In the genomic region with DNA sequence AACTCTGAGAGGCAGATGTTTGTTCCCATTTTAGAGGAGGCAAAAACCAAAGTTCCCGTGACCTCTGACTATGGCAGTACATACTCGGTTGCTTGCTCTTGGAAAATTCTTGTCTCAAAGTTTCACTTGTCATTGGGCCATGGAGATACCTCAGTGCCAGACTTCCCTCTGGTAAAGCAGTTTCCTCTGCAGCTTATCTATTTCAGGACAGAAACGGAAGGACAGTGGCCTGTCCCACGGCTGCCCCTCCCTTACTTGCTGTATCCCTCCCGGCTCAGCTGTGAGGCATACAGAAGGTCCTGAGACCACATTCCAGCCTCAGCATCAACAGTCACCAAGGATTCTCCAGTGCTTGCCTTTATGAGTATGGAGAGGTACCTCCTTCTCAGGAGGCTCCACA, we compare ENCODE assay signal across 12 mouse cellular contexts.
DNase-seq lines count a peak whose midpoint lies in the region; ATAC-seq and TF ChIP-seq lines count a peak whose summit lies in the region.
"Had no signal": no experiment of that assay in that cellular context is flagged by ENCODE, and none has a peak within 500 bp of the region (broad histone marks: within the 10 kb centered on the region; RNA-seq: fewer than 3 reads in every experiment).

No protein-coding gene starts in this region.

- H3K36me3 ChIP-seq in kidney, embryonic 14.5 days (ENCODE audit: control insufficient read depth, insufficient read depth, low read length) = no peaks in the 10 kb centered on the region
- no peaks in the 10 kb centered on the region for H3K36me3 ChIP-seq in liver, embryonic 14.5 days (replicated peaks; ENCODE audit: control insufficient read depth, insufficient read depth, low read depth)
- H3K36me3 ChIP-seq: hindbrain, embryonic 12.5 days; midbrain, embryonic 13.5 days had no signal

- peak; percentile 34 for TF ChIP-seq EP300 in liver, embryonic 14.5 days (IDR thresholded peaks at IDR 0.05; ENCODE audit: low read depth)

- no peaks in the 10 kb centered on the region for H3K9me3 ChIP-seq in kidney, embryonic 14.5 days (ENCODE audit: control insufficient read depth, low read length)
- H3K9me3 ChIP-seq in liver, embryonic 14.5 days (ENCODE audit: control insufficient read depth, low read length) = no peaks in the 10 kb centered on the region
- H3K9me3 ChIP-seq: hindbrain, embryonic 12.5 days; midbrain, embryonic 13.5 days had no signal

- no peak for TF ChIP-seq CTCF in liver, embryonic 14.5 days (IDR thresholded peaks at IDR 0.05; ENCODE audit: low read depth)
- TF ChIP-seq CTCF in lung, adult 2 months (IDR thresholded peaks at IDR 0.05; ENCODE audit: insufficient read depth, low read length) = no peak

- H3K4me1 ChIP-seq in kidney, embryonic 14.5 days (ENCODE audit: control insufficient read depth, insufficient read depth, low read length) = 0 out of 2 replicates have a peak, but pooled peaks cover 2% of the 10 kb centered on the region
- H3K4me1 ChIP-seq in liver, embryonic 14.5 days (replicated peaks; ENCODE audit: control insufficient read depth in 2 of 2, insufficient read depth in 2 of 2, low read length in 1 of 2) = peaks cover 0 to 11% of the 10 kb centered on the region in 2 experiments; a peak in 2 of 4 replicates
- H3K4me1 ChIP-seq in lung, adult 2 months (ENCODE audit: control insufficient read depth, insufficient read depth, low read length) = 0 out of 2 replicates have a peak, but pooled peaks cover 8% of the 10 kb centered on the region
- H3K4me1 ChIP-seq: hindbrain, embryonic 12.5 days had no signal

- no peak overlapping the region for H3K27ac ChIP-seq in kidney, embryonic 14.5 days (ENCODE audit: low read depth, low read length)
- H3K27ac ChIP-seq in liver, embryonic 14.5 days = no peak overlapping the region
- H3K27ac ChIP-seq: hindbrain, embryonic 12.5 days; midbrain, embryonic 13.5 days had no signal

- no peak for TF ChIP-seq POLR2A in lung, adult 2 months (IDR thresholded peaks at IDR 0.05; ENCODE audit: borderline replicate concordance, extremely low read depth, low read depth, low read length)

- 74% methylated on average over 5 of the region's 5 CpGs for WGBS in kidney, embryonic 14.5 days
- WGBS in liver, embryonic 14.5 days (ENCODE audit: insufficient replicate concordance) = 7% methylated on average over 5 of the region's 5 CpGs
- WGBS in lung, adult 2 months = 25% methylated on average over 5 of the region's 5 CpGs

- H3K27me3 ChIP-seq in kidney, embryonic 14.5 days (ENCODE audit: control insufficient read depth, insufficient read depth, low read length) = no peaks in the 10 kb centered on the region
- H3K27me3 ChIP-seq in liver, embryonic 14.5 days (ENCODE audit: control insufficient read depth, insufficient read depth, low read length) = no peaks in the 10 kb centered on the region
- H3K27me3 ChIP-seq: hindbrain, embryonic 12.5 days; midbrain, embryonic 13.5 days had no signal

- no peak overlapping the region for H3K4me2 ChIP-seq in kidney, embryonic 14.5 days (replicated peaks; ENCODE audit: low read depth, low read length)
- H3K4me2 ChIP-seq in liver, embryonic 14.5 days (ENCODE audit: low read depth) = no peak overlapping the region
- H3K4me2 ChIP-seq: hindbrain, embryonic 12.5 days; midbrain, embryonic 13.5 days had no signal

- DNase-seq in kidney, adult 11 months = peak; percentile 22
- peak; percentile 23 for DNase-seq in heart, postnatal 25 days (ENCODE audit: low spot score)
- DNase-seq in liver, embryonic 14.5 days (ENCODE audit: low read depth in 3 of 3, low spot score in 3 of 3) = peak in 1 of 3 experiments; percentile 16
- DNase-seq in spleen, postnatal 14 days (ENCODE audit: low spot score in 2 of 2) = no peak
- no peak for DNase-seq in lung, adult 2 months
- DNase-seq in lung, postnatal 4 days = no peak
- DNase-seq: cerebellum, adult 11-12 months had no signal

- H3K9ac ChIP-seq in kidney, embryonic 14.5 days (ENCODE audit: low read depth, low read length) = no peak overlapping the region
- H3K9ac ChIP-seq in liver, embryonic 14.5 days (replicated peaks) = no peak overlapping the region
- H3K9ac ChIP-seq: hindbrain, embryonic 12.5 days; midbrain, embryonic 13.5 days had no signal

- no peak overlapping the region for H3K4me3 ChIP-seq in kidney, embryonic 14.5 days (ENCODE audit: low read length)
- H3K4me3 ChIP-seq in liver, embryonic 14.5 days (ENCODE audit: insufficient read depth in 1 of 2, low read depth in 2 of 2, low read length in 2 of 2) = no peak overlapping the region
- H3K4me3 ChIP-seq in lung, adult 2 months (replicated peaks; ENCODE audit: extremely low read depth, low read depth, low read length) = no peak overlapping the region
- H3K4me3 ChIP-seq: hindbrain, embryonic 12.5 days; midbrain, embryonic 13.5 days had no signal

- ATAC-seq in kidney, embryonic 14.5 days (ENCODE audit: low FRiP score, low TSS enrichment) = no peak
- ATAC-seq in common myeloid progenitor, adult 5-6 weeks (replicated peaks; ENCODE audit: low read depth, poor library complexity, severe bottlenecking) = peak; percentile 96
- ATAC-seq in liver, embryonic 14.5 days (ENCODE audit: insufficient read depth) = peak; percentile 41; the same call in 1 of the 2 replicates
- ATAC-seq: CD4-positive, CD25-positive, alpha-beta regulatory T cell, adult 4 months; midbrain, embryonic 13.5 days had no signal

- intact Hi-C loops in heart, postnatal 25 days (cut with DNase I) = no loop called here

Comparison
In these comparisons a context has a peak if more than half of its experiments do, and no peak if none do; other contexts are left out.
1. DNase-seq: peak in kidney, adult 11 months (single experiment) and heart, postnatal 25 days (single experiment); none in spleen, postnatal 14 days (0 of 2), lung, adult 2 months (single experiment) and lung, postnatal 4 days (0 of 2).